In the genomic region with DNA sequence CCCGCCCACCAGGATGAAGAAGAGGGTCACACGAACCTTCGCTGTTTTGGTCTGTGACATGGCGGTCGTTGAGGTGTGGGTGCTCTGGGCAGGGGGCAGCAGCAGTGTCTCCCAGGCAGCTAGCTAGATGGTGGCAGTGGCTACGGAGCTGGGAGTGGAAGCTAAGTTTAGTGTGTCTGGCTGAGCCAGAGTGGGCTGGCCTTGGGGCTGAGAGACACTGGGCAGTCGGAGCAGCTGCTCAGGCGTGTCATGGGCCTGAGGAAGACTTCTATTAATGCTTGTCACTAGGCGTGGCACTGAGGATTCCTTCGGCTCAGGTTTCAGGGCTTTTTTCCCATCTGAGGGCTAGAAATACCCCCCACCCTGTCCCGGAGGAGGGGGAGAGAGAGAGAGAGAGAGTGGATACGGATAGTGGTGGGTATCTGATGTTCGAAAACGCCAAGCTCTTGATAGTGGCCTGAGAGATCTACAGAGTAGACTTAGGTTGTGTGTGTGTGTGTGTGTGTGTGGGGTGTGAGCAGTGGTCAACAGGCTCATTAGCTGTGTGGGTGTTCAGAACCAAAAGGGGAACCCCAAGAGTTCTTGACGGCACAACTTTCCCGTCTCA, we compare ENCODE assay signal across 23 mouse cellular contexts. TPM values are rescaled to one million over a fixed set of nuclear protein-coding genes. Genes with fewer than 3 reads are reported as not detected.
DNase-seq lines count a peak whose midpoint lies in the region; ATAC-seq and TF ChIP-seq lines count a peak whose summit lies in the region.
"Had no signal": no experiment of that assay in that cellular context is flagged by ENCODE, and none has a peak within 500 bp of the region (broad histone marks: within the 10 kb centered on the region; RNA-seq: fewer than 3 reads in every experiment).

A gene (minus strand): TSS at position 191 of the 607 bp plus-strand sequence.

- H3K36me3 ChIP-seq in kidney, postnatal 0 days (ENCODE audit: insufficient read depth, low read length): no peaks in the 10 kb centered on the region
- H3K36me3 ChIP-seq in kidney, adult 2 months (ENCODE audit: control insufficient read depth, insufficient read depth, low read length): no peaks in the 10 kb centered on the region
- no peaks in the 10 kb centered on the region for H3K36me3 ChIP-seq in midbrain, embryonic 13.5 days
- H3K36me3 ChIP-seq in forebrain, embryonic 11.5 days (ENCODE audit: control insufficient read depth, insufficient read depth, low read length): no peaks in the 10 kb centered on the region
- H3K36me3 ChIP-seq: hindbrain, embryonic 15.5 days; liver, embryonic 15.5 days had no signal

- no peak within 1 kb of the TSS for H3K27ac ChIP-seq in kidney, postnatal 0 days
- no peak within 1 kb of the TSS for H3K27ac ChIP-seq in kidney, adult 2 months (ENCODE audit: insufficient read depth, low read depth, low read length)
- no peak within 1 kb of the TSS for H3K27ac ChIP-seq in midbrain, embryonic 13.5 days
- H3K27ac ChIP-seq in forebrain, embryonic 11.5 days (ENCODE audit: low read depth, low read length): no peak within 1 kb of the TSS
- H3K27ac ChIP-seq: hindbrain, embryonic 15.5 days; liver, embryonic 15.5 days had no signal

- no peaks in the 10 kb centered on the region for H3K27me3 ChIP-seq in kidney, postnatal 0 days (ENCODE audit: insufficient read depth, low read length)
- no peaks in the 10 kb centered on the region for H3K27me3 ChIP-seq in kidney, adult 2 months (replicated peaks; ENCODE audit: control insufficient read depth, insufficient read depth, low read length)
- H3K27me3 ChIP-seq in midbrain, embryonic 13.5 days: no peaks in the 10 kb centered on the region
- H3K27me3 ChIP-seq in forebrain, embryonic 11.5 days (ENCODE audit: control insufficient read depth, insufficient read depth, low read length): no peaks in the 10 kb centered on the region; the same call in 1 of the 2 replicates
- H3K27me3 ChIP-seq: hindbrain, embryonic 15.5 days; liver, embryonic 15.5 days had no signal

- 52% methylated on average over 16 of the region's 16 CpGs for WGBS in kidney, postnatal 0 days
- 61% methylated on average over 16 of the region's 16 CpGs for WGBS in kidney, adult 2 months
- WGBS in midbrain, embryonic 13.5 days: 75% methylated on average over 16 of the region's 16 CpGs
- 87% methylated on average over 16 of the region's 16 CpGs for WGBS in forebrain, embryonic 11.5 days

- intact Hi-C loops in gastrocnemius, postnatal 14 days (cut with DNase I; ENCODE audit: low total_unique reads): no loop called here

- no peak within 1 kb of the TSS for H3K4me3 ChIP-seq in kidney, postnatal 0 days (replicated peaks; ENCODE audit: low read depth, low read length)
- no peak within 1 kb of the TSS for H3K4me3 ChIP-seq in kidney, adult 2 months (ENCODE audit: insufficient read depth, low read depth, low read length)
- H3K4me3 ChIP-seq in midbrain, embryonic 13.5 days (replicated peaks): no peak within 1 kb of the TSS
- H3K4me3 ChIP-seq in forebrain, embryonic 11.5 days (ENCODE audit: low read depth, low read length): no peak within 1 kb of the TSS
- H3K4me3 ChIP-seq: hindbrain, embryonic 15.5 days; liver, embryonic 15.5 days; megakaryocyte, embryonic 14.5 days had no signal

- peak; percentile 25 for DNase-seq in kidney, postnatal 0 days (ENCODE audit: low spot score)
- no peak for DNase-seq in kidney, adult 2 months
- DNase-seq in R1 (ENCODE audit: low read depth, low spot score): peak; percentile 29
- peak; percentile 75 for DNase-seq in gastrocnemius, postnatal 14 days
- peak; percentile 88 for DNase-seq in skeletal muscle tissue, adult 2 months (ENCODE audit: low read depth, low spot score)
- DNase-seq in forebrain, embryonic 11.5 days (ENCODE audit: low spot score): no peak
- DNase-seq: adrenal gland, adult 2 months; cerebellum, postnatal 10 days; embryo, embryonic 11 days; heart, postnatal 14 days; lung, postnatal 14 days; thymus, adult 18-20 months had no signal

- H3K4me2 ChIP-seq in kidney, postnatal 0 days (ENCODE audit: low read length): no peak within 1 kb of the TSS
- no peak within 1 kb of the TSS for H3K4me2 ChIP-seq in midbrain, embryonic 13.5 days (replicated peaks)
- no peak within 1 kb of the TSS for H3K4me2 ChIP-seq in forebrain, embryonic 11.5 days (ENCODE audit: low read depth, low read length, severe bottlenecking)
- H3K4me2 ChIP-seq: heart, embryonic 11.5 days; hindbrain, embryonic 15.5 days; liver, embryonic 15.5 days had no signal

- H3K4me1 ChIP-seq in kidney, postnatal 0 days (replicated peaks; ENCODE audit: insufficient read depth, low read length): no peaks in the 10 kb centered on the region; the same call in 1 of the 2 replicates
- H3K4me1 ChIP-seq in kidney, adult 2 months (ENCODE audit: control insufficient read depth, insufficient read depth, low read length): no peaks in the 10 kb centered on the region
- H3K4me1 ChIP-seq in midbrain, embryonic 13.5 days (replicated peaks): 0 out of 2 replicates have a peak, but pooled peaks cover 10% of the 10 kb centered on the region
- no peaks in the 10 kb centered on the region for H3K4me1 ChIP-seq in forebrain, embryonic 11.5 days (replicated peaks; ENCODE audit: control insufficient read depth, insufficient read depth, low read length)
- H3K4me1 ChIP-seq: hindbrain, embryonic 15.5 days; liver, embryonic 15.5 days had no signal

- TF ChIP-seq CTCF in kidney, postnatal 0 days (IDR thresholded peaks at IDR 0.05; ENCODE audit: low read depth): no peak
- TF ChIP-seq CTCF in kidney, adult 2 months (conservative IDR thresholded peaks at IDR 0.05; ENCODE audit: insufficient read depth, insufficient read length, low read depth, low read length): no peak

- no peak for ATAC-seq in kidney, postnatal 0 days (replicated peaks; ENCODE audit: low FRiP score, low read depth)
- ATAC-seq in midbrain, embryonic 13.5 days: no peak
- ATAC-seq in forebrain, embryonic 11.5 days (replicated peaks; ENCODE audit: low FRiP score): no peak
- ATAC-seq: forebrain, embryonic 16.5 days; intestine, postnatal 0 days had no signal

- no peak within 1 kb of the TSS for H3K9ac ChIP-seq in kidney, postnatal 0 days (ENCODE audit: low read depth, low read length)
- H3K9ac ChIP-seq in midbrain, embryonic 13.5 days (replicated peaks): no peak within 1 kb of the TSS
- no peak within 1 kb of the TSS for H3K9ac ChIP-seq in forebrain, embryonic 11.5 days (ENCODE audit: low read length)
- H3K9ac ChIP-seq: hindbrain, embryonic 15.5 days; liver, embryonic 15.5 days had no signal

- no peaks in the 10 kb centered on the region for H3K9me3 ChIP-seq in kidney, postnatal 0 days (replicated peaks; ENCODE audit: low read length)
- H3K9me3 ChIP-seq in midbrain, embryonic 13.5 days: no peaks in the 10 kb centered on the region; the same call in 1 of the 2 replicates
- H3K9me3 ChIP-seq in forebrain, embryonic 11.5 days (ENCODE audit: control insufficient read depth, low read length): no peaks in the 10 kb centered on the region
- H3K9me3 ChIP-seq: hindbrain, embryonic 15.5 days; liver, embryonic 15.5 days had no signal

- TF ChIP-seq POLR2A in kidney, adult 2 months (IDR thresholded peaks at IDR 0.05; ENCODE audit: low read depth, low read length): no peak

RNA-seq across cellular contexts. Expression of the gene that starts here (rescaled TPM):
- 0.26 and 0.59 TPM in 2 replicates for polyA plus RNA-seq in kidney, postnatal 0 days (2015; fragmentation: Nextera tagmentation; extraction: Ambion mirVana)
- 0.19 and 1.4 TPM in 2 replicates for polyA plus RNA-seq in kidney, adult 2 months (2012; rRNA removed)
- total RNA-seq in gastrocnemius, postnatal 14 days (2021): 100 to 1,000 TPM; 332 to 394 TPM
- polyA plus RNA-seq in midbrain, embryonic 13.5 days (2015; fragmentation: Nextera tagmentation; extraction: Ambion mirVana): 0.26 and 0.58 TPM in 2 replicates
- polyA plus RNA-seq in forebrain, embryonic 11.5 days (2014; fragmentation: Nextera tagmentation; extraction: Ambion mirVana): 0.21 TPM in 1 of 2 replicates, not detected in the other
- total RNA-seq: adrenal gland, adult 2 months; heart, postnatal 14 days; layer of hippocampus, adult 18-20 months; MEL; neutrophil, adult 5-6 weeks had no signal
- polyA plus RNA-seq: heart, embryonic 11.5 days; stomach, embryonic 14.5 days had no signal

Comparison
In these comparisons a context has a peak if more than half of its experiments do, and no peak if none do; other contexts are left out.
1. Peak in DNase-seq in kidney, postnatal 0 days; RNA of the gene not detected or under 1 TPM.
2. DNase-seq: peak in R1 (single experiment), gastrocnemius, postnatal 14 days (single experiment) and skeletal muscle tissue, adult 2 months (single experiment); none in kidney, adult 2 months (single experiment) and forebrain, embryonic 11.5 days (single experiment).